Mouse (Mus musculus) lung, postnatal 25 days (tissue): ENCODE measurements around the gene Grm7.

Experiments
- DNase-seq: peaks from one replicate; pipeline ENCODE4 v3.0.0; 2022; ENCODE audit warnings: low spot score

Grm7 gene

DNA sequence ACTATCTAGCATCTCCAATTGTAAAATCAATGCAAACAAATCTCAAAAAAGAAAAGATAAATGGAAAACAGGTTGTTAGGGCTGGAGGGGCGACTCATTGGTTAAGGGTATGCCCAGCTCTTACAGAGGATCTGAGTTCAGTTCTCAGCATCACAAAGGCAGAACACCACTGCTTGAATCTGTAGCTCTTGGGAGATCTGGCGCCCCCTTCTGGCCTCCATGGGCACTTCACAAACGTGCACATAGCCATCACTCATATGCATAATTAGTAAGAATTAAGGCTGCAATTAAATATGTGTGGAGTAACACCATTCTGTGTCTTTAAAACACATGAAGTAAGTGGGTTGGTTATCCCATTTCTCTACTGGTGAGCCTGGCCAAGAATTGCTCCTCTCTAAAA lies 914.1 kb downstream of the Grm7 start:
- DNase-seq = no peak

DNA sequence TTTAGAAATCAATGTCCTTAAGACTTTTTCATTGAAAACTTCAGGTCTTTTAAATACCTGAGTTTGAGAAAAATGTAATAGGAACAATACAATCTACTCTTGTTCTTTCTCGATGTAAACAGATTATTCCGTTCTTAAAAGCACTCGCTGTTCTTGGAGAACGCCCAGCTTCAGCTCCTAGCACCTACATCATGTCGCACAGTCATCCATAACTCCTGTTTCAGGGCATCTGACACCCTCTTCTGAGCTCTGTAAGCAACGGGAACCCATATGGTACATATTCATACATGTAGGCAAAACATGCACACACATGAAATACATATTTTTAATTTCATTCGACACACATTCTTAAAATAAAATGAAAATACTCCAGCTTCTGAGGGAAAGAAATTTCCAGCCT lies 916.0 kb downstream of the Grm7 start:
- DNase-seq = no peak

DNA sequence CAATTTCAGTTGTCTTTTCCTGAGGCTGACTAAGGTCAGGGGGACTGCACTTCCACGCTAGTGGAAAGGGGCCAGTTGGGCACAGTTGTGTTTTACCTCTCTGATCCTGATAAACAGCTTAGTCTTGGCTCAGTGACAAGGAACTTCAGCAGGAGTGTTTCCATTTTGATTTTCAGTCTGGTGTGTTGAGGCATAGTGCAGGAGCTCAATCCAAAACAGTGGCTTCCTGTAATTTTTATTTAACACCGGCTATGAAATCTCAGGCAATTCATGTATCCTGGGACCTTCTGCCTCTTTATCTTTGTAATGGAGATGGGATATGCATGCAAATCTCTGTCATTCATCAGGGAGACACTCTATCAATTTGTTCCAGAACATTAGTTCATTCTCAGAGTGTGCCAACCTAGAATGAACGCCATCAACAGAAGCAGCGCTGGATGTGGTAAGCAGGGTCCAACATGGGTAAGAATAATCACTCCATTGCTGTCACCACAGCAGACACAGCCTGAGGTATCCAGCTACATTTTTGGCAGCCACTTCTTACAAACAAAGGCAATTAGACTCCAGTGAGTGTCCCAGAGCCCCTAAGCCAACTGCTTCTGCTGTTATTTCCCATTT lies 926.2 kb downstream of the Grm7 start:
- peak; percentile 13 for DNase-seq

DNA sequence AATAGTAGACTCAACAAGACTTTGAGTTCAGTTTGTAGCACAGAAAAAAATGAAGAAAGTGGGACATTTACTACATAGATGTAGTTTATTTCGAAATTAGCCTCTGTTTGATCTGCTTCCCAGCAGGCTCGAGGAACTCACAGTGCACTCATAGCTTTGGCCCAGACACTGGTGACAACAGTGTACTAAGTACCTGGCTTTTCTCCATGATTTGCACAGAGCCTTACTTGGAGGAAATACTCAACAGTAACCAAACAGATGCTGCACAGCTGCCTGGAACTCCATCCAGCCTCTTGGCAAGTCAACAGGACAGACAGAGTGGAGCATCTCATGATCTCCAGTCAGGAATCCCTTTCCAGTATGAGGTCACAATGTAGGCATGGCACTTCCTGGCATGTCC lies 939.5 kb downstream of the Grm7 start:
- peak; percentile 66 for DNase-seq

DNA sequence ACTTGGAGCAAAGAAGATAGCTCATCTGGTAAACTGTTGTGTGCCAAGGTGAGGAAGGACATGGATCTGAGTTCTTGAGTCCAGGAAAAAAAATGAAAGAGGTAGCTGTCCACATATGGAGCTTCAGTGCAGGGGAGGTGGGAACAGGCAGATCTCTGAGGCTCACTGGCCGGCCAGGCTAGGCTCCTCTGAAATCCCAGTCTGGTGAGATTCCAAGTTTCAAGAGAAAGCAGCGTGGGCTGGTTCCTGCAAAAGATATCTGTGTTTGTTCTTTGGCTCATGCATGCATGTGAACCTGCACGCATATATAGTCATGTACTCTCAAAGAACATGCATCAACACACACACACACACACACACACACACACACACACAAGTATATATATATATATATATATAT lies 942.2 kb downstream of the Grm7 start:
- no peak for DNase-seq

DNA sequence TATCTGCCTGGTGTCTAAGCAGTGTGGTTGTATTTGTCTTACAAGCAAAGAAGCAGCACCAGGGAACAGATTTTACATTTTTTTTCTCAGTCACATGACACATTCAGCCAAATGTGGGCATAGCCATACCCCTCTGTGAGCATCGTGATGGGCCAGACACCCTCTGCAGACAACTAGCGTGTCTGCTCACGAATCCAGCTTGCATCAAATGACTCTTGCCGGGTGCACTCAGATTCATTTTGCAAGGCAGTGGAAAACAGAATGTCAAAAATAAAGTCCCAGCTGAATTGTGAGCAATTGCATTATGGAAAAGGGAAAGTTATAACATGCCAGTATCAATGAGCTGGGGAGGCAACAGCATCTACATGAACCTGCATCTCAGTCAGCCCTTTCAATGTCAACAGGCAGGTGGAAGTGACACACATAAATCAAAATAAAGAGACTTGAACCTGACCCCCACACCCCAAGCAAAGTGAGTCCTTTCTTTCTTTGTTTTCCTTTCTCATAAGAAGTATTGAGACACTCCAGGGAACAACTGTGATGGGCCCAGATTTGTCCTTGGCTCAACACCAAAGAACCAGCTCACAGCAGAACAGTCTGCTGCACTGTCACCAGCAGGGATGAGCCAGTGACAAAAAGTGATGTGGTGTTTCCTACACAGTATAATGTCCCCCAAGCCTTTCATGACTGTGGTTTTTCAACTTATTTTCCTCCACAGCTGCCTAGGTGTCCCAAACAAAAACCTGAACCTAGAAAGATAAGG lies 956.7 kb downstream of the Grm7 start:
- no peak for DNase-seq

DNA sequence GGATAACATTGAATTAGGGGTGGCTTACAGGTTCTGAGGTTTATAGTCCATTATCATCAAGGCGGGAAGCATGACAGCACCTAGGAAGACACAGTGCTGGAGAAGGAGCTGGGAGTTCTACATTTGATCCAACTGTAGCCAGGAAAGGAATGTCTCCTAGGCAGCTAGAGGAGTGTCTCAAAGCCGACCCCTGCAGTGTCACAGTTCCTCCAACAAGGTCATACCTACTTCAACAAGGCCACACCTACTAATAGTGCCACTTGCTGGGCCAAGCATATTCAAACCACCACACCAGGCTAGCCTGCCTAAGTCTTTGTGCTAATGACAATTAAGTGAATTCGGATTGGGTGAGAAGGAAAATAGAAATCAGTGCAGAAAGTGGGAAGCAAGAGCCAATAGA lies 965.0 kb downstream of the Grm7 start:
- DNase-seq = no peak

DNA sequence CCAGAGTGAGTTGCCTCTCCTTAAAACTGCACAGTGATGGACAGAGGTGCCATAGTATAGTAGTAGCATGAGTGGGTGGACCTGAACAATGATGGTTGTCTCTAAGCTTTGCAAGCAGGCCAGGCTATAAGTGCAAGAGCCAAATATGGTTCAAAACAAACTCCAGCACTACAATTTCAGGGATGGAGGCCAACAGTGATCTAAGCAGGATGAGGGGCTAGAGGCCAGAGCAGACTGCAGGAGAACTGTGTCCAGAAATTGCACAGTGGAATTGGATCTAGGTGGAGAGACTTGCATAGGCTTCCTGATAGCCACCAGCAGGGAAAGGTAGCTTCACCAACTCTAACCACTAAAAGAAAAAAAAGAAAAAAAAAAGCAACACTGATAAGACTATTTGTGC lies 968.5 kb downstream of the Grm7 start:
- no peak for DNase-seq
